Mouse (Mus musculus): Measurements from ENCODE around the gene Kiss1. TPM values are rescaled to one million over a fixed set of nuclear protein-coding genes. Genes with fewer than 3 reads are reported as not detected.
A peak's percentile ranks its signal among the peaks of the same experiment; 100 is the strongest.

Gene Kiss1
- total RNA-seq, 4 experiments from 2014 or later: not detected

- no peak for DNase-seq (ENCODE audit: low spot score)
These were observed 40.4 kb downstream of the Kiss1 start for GRCm38 (mm10) chr1:133362103-133362502.

DNA sequence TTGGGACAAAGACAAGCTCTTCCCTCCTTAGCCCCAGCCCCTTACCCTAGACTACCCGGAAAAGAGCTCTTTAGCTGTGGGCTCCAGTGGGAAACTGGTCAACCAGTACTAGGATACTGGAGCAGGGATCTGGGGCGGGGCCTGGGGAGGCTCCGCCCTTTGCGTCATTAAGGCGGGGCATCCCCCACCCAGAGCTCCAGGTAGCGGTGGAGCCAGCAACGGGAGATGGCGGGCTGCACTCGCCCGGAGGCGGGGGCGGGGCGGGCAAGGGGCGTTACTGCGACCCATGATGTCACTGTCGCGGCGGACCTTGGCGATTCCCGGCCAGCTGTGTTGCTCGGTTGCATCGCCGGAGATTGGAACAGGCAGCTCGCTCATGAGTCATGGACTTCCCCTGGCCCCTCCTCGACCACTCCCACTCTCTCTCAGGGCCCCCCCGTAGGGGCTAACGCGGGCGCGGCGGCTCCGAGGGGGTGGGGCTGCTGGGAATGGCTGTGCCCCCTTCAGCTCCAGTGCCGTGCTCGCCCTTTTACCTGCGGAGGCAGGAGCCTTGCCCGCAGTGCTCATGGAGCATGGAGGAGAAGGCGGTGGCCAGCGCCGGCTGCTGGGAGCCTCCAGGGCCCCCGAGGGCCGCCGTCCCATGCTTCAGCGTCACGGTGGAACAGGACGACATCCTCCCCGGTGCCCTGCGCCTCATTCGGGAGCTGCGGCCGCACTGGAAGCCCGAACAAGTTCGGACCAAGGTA lies 41.8 kb downstream of the Kiss1 start, which contains the start of gene Etnk2:
Etnk2 (plus strand) TSS at position 297 of the 746 bp plus-strand sequence.
- peak; percentile 65 for DNase-seq (ENCODE audit: low spot score)

DNA sequence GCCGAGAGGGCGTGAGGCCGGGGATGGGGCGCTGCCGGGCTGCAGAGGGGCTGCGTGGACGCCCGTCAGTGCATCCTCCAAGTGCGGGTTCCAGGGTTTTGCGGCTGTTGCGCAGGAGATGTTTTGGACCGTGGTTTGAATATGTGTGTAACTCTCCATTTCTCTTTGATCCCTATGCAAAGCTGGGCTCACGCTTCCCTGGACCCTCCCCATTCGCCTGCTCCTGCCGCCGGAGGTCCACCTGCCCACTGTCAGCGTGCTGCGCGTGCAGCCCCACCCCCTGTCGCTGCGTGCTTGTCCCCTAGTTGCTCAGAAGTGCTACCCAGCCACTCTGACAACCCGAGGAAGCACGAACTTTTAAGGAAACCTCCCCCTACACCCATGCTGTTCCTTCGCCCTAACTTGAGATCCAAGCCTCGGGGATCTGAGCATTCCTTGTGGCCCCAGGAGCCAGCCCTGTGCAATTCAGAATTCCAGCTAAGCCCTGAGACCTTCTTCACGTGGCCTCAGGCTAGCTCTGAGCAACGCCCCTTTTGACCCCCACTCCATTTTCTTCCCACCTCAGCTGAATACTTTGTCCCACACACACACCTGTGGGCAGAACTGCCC lies 42.5 kb downstream of the Kiss1 start:
- no peak for DNase-seq (ENCODE audit: low spot score)

DNA sequence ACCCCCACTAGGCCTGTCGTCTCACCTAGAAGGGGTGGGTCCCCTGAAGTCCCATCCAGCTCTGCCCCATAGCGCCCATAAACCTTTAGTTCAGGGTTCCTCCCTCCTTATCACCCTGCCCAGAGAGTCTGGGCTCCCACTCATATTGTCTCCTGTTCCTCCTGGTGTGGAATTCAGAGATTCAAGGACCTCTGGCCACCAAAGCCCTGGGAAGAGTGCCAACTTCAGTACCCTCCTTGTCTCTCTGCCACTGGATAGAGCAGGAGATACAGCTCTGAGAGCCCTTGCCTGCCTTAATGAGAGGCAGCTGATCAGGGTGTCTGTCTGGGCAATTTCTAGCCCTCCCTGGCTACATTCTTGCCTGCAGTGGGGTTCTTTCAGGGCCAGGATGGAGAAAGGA lies 43.2 kb downstream of the Kiss1 start:
- no peak for DNase-seq (ENCODE audit: low spot score)

GRCm38 (mm10) chr1:133366951-133367605 lies 45.4 kb downstream of the Kiss1 start:
- DNase-seq (ENCODE audit: low spot score): no peak

DNA sequence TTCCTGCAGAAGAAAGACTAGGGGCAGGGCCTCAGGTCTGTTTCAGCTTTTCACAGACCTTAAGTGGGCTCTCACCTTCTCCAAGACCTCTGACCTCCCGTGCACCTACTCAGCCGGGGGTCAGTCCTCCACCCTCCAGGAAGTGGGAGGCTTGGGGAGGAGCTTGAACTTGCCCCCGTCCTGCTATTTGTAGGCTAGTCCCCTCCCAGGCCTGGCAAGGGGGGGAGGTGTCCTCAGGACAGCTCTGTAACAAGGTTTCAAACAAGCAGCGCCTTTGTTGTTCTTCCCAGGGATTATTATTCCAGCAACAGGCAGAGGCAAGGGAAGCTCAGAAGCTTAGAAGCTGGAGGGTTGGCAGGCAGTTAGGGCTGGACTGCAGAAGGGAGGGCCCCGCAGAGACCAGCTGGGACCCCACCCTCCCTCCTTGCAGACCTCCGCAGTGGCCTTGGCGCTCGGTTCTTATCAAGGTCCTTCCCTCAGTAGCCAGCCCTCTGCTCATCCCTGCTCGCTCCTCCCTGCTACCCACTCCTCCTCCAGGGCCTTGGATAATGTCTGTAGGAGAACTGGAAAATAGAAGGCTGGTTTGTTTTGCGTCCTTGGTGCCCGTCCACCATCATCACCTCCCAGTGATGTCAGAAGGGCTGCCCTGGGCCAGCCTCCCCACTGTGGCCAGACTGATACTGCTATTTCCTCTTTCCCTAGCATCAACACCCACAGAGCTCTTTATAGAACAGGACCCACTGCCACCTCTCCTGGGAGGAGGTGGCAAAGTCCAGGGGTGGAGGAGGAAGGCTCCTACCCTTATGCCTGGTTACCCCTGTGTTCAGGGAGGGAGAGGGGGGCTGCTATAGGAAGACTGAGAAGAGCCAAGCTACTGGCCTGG lies 46.2 kb downstream of the Kiss1 start:
- DNase-seq (ENCODE audit: low spot score): no peak

DNA sequence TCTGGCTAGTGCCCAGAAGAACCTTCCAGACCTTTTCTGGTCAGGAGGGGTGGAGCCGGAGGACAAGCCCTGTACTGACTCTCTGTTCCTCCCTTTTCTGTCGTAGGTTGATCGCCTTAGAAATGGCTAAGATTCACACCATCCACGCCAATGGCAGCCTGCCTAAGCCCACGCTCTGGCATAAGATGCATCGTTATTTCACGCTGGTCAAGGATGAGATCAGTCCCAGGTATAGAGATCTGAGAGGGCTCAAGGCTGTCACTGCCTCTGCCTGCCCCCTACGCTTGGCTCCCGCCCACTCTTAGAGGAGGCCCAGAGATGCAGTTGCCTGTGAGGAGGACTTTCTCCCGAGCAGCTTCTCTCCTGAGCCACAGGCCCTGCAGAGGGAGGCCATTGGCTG lies 47.0 kb downstream of the Kiss1 start:
- DNase-seq (ENCODE audit: low spot score): no peak

DNA sequence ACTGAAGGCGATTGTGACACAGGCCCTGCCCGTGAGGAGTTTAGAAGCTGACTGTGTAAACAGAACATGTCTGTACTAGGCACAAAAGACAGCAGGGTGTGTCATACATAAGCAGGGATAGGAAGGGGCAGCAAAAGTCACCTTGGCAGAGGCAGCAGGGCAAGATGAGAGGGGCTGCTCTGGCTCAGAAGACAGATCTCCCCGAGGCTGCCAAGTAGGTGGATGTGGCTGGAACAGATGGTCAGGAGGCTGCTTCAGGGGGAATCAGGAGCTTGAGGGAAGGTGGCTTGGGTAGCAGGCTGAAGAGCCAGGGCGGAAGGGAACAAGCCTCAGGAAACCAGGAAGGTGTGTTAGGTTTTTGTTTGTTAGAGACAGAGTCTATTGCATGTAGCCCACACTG lies 48.7 kb downstream of the Kiss1 start:
- no peak for DNase-seq (ENCODE audit: low spot score)

DNA sequence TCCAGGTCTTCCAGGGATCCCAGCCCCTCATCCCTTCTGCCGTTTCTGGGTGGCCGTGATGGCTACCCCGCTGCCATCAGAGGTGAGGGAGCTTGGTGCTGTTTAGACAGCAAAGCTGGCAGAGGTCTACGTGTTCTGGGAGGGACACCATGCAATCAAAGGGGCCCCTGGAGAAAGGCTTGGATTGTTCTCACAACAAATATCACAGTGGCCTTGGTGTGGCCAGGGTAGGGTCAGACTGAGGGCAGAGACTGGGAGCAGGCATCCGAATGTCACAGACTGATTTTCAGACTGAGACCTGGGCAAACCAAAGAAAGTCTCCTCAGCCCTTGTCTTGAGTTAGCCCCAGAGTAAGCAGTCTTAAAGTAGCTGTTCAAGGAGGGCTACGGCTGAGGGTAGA lies 49.8 kb downstream of the Kiss1 start:
- DNase-seq (ENCODE audit: low spot score): no peak

DNA sequence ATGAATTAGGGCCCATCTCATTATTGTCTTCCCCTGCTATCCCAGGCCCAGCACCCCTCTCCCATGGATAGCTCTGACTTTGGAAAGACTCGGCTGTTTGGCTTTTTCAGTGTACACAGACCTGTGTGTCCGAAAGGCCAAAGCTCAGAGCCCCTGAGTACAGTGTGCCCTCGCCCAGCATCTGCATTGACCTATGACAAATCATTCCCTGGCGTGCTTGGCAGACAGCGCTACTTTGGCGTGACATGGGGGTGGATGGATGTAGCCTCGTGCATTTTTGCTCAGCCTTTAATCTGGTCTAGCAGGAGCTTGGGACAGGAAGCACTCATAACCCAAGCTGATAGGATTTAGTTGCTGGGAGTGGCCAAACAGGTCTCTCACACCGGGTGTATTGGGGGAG lies 50.4 kb downstream of the Kiss1 start:
- no peak for DNase-seq (ENCODE audit: low spot score)

GRCm38 (mm10) chr1:133375696-133376346 lies 54.1 kb downstream of the Kiss1 start:
- DNase-seq (ENCODE audit: low spot score): no peak

DNA sequence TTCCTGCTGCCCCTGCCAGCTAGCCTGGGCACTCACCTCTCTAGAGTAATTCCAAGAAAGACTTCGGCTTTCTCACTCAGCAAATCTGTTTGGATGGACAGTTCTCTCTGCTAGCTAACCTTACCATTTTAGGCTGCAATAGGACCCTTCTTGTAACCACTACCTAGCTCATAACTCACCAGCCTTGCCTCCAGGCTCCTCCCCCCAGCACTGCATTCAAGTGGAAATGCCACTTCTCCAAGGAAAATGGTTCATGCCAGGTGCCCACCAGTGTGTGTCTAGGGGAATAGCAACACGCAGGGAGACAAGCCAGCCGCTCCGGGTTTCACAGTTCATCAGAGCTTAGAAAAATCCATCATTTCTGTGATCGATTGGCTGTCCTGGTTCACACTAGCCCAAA lies 55.9 kb downstream of the Kiss1 start:
- DNase-seq (ENCODE audit: low spot score): no peak

Other genes starting within 250 kb of the Kiss1 start
- gene Ppp1r15b, start 190.7 kb upstream of the Kiss1 start, total RNA-seq (2022): 10 to 100 TPM; 20.8 to 24.3 (median 21.7) TPM
- 10 to 100 TPM; 55.8 to 74.3 (median 66.5) TPM for gene Plekha6, start 157.7 kb upstream of the Kiss1 start, total RNA-seq (2022)
- not detected for gene Golt1a, start 12.1 kb upstream of the Kiss1 start, total RNA-seq (2022)
- gene Ren1, start 28.6 kb downstream of the Kiss1 start, total RNA-seq (2022): under 1 TPM in 1 of 4 experiments, not detected in 3; 0.19 TPM
- under 1 TPM; 0.16 to 0.69 (median 0.33) TPM for gene Etnk2, start 41.7 kb downstream of the Kiss1 start, total RNA-seq (2022)
- gene Sox13, start 102.5 kb downstream of the Kiss1 start, total RNA-seq (2022): 10 to 100 TPM; 11.0 to 14.4 (median 13.9) TPM